9 mouse cellular contexts compared by ENCODE assay signal in the genomic region with DNA sequence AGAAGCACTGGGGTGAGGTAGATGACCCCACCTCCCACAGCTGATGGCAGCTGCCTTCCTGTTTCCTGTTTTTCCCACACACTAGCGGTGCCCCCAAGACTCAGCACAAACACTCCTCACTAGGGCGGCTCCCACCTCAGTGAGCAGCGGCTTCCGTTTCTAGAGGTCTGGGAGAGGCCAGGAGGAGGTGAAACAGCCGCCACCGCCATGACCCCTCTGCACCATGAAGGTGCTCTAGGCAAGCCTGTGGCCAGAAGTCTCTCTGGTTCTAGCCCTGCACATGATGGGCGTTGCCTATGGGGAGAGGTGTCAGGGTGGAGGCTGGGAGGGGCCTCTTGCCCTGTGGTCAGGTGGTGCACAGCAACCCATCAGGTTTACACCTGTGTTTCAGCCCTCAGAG. TPM values are rescaled to one million over a fixed set of nuclear protein-coding genes. Genes with fewer than 3 reads are reported as not detected.
A peak's percentile ranks its signal among the peaks of the same experiment; 100 is the strongest.
DNase-seq lines count a peak whose midpoint lies in the region; ATAC-seq and TF ChIP-seq lines count a peak whose summit lies in the region.
"Had no signal": no experiment of that assay in that cellular context is flagged by ENCODE, and none has a peak within 500 bp of the region (broad histone marks: within the 10 kb centered on the region; RNA-seq: fewer than 3 reads in every experiment).

No protein-coding gene starts in this region.

- TF ChIP-seq CTCF in liver, adult 2 months (IDR thresholded peaks at IDR 0.05; ENCODE audit: low read depth, low read length), result no peak

- H3K4me3 ChIP-seq in liver, adult 2 months (ENCODE audit: insufficient read depth, low read depth, low read length), result no peak overlapping the region; the same call in 1 of the 2 replicates
- no peak overlapping the region for H3K4me3 ChIP-seq in hindbrain, embryonic 14.5 days (replicated peaks; ENCODE audit: low read length)
- H3K4me3 ChIP-seq: myocyte had no signal

- no peaks in the 10 kb centered on the region for H3K36me3 ChIP-seq in liver, adult 2 months (ENCODE audit: control insufficient read depth, insufficient read depth, low read length)
- peaks cover 16% of the 10 kb centered on the region for H3K36me3 ChIP-seq in hindbrain, embryonic 14.5 days (replicated peaks; ENCODE audit: control insufficient read depth, insufficient read depth)

- no peak for TF ChIP-seq POLR2A in liver, adult 2 months (IDR thresholded peaks at IDR 0.05; ENCODE audit: extremely low read depth, insufficient read depth, low read length)

- WGBS in liver, adult 2 months, result 65% methylated on average over 7 of the region's 7 CpGs
- WGBS in hindbrain, embryonic 14.5 days, result 84% methylated on average over 7 of the region's 7 CpGs

- no peaks in the 10 kb centered on the region for H3K27me3 ChIP-seq in liver, adult 2 months (ENCODE audit: control insufficient read depth, insufficient read depth, low read length)
- no peaks in the 10 kb centered on the region for H3K27me3 ChIP-seq in hindbrain, embryonic 14.5 days (ENCODE audit: control insufficient read depth, insufficient read depth, low read length)

- no peaks in the 10 kb centered on the region for H3K79me2 ChIP-seq in liver, adult 2 months (ENCODE audit: control insufficient read depth, insufficient read depth, low read length)

- DNase-seq in MEL-GATA-1-ER (ENCODE audit: extremely low read depth, low read depth), result peak; percentile 23
- no peak for DNase-seq in liver, adult 2 months (ENCODE audit: extremely low read depth, low read depth, low spot score)
- no peak for DNase-seq in ovary, adult 18-20 months (ENCODE audit: low spot score)
- DNase-seq in hindbrain, embryonic 14.5 days (ENCODE audit: low spot score), result no peak
- no peak for DNase-seq in layer of hippocampus, adult 9-10 months (ENCODE audit: low spot score)

- H3K9me3 ChIP-seq in hindbrain, embryonic 14.5 days (ENCODE audit: control insufficient read depth, low read length), result no peaks in the 10 kb centered on the region

- H3K4me2 ChIP-seq in hindbrain, embryonic 14.5 days (replicated peaks), result no peak overlapping the region

- H3K9ac ChIP-seq in liver, adult 2 months (ENCODE audit: low read depth, low read length), result no peak overlapping the region
- no peak overlapping the region for H3K9ac ChIP-seq in hindbrain, embryonic 14.5 days

- H3K27ac ChIP-seq in liver, adult 2 months (replicated peaks; ENCODE audit: insufficient read depth, low read depth, low read length), result peak overlapping the region; percentile 18; the same call in 1 of the 2 replicates
- no peak overlapping the region for H3K27ac ChIP-seq in hindbrain, embryonic 14.5 days

- peak; percentile 79 for ATAC-seq in common myeloid progenitor, adult 5-6 weeks (replicated peaks; ENCODE audit: low read depth, poor library complexity, severe bottlenecking)
- peak; percentile 75 for ATAC-seq in neutrophil, adult 5-6 weeks (ENCODE audit: extremely low read depth, insufficient number of reproducible peaks, low FRiP score, poor library complexity, severe bottlenecking)
- no peak for ATAC-seq in hindbrain, embryonic 14.5 days (ENCODE audit: low FRiP score)

- 0 out of 2 replicates have a peak, but pooled peaks cover 4% of the 10 kb centered on the region for H3K4me1 ChIP-seq in liver, adult 2 months (ENCODE audit: control insufficient read depth, insufficient read depth, low read length)
- H3K4me1 ChIP-seq in hindbrain, embryonic 14.5 days (replicated peaks; ENCODE audit: control insufficient read depth, insufficient read depth, low read length), result no peaks in the 10 kb centered on the region

RNA-seq across cellular contexts. Expression of gene 1700029H14Rik, which starts 37.9 kb away (rescaled TPM):
- not detected in 2 replicates for total RNA-seq in common myeloid progenitor, adult 5-6 weeks (2017)
- total RNA-seq in liver, adult 2 months (2014; rRNA removed), result not detected in 2 replicates
- not detected in 2 replicates for polyA plus RNA-seq in liver, adult 2 months (2012; rRNA removed)
- total RNA-seq in neutrophil, adult 5-6 weeks (2017), result 2.3 and 2.9 TPM in 2 replicates
- not detected in 2 replicates for polyA plus RNA-seq in hindbrain, embryonic 14.5 days (2014; fragmentation: Nextera tagmentation; extraction: Ambion mirVana)
- polyA plus RNA-seq: embryonic facial prominence, embryonic 11.5 days; myocyte had no signal
